Mouse (Mus musculus) testis, adult 2 months (tissue): ENCODE measurements around the gene Macf1.

Experiments used
- CTCF ChIP-seq: fragments of 200-500 bp; IDR thresholded peaks from 2 replicates; pipeline ENCODE4 v1.5.1; 2012; ENCODE audit warnings: low read depth, mild to moderate bottlenecking, inconsistent platforms, low read length, moderate library complexity; ENCODE audit not compliant: control insufficient read depth, insufficient read depth, insufficient replicate concordance
- POLR2A ChIP-seq: fragments of 200-500 bp; IDR thresholded peaks from 2 replicates; pipeline ENCODE4 v1.6.1; 2012; ENCODE audit warnings: low read depth, mild to moderate bottlenecking, inconsistent platforms, low read length, moderate library complexity; ENCODE audit not compliant: control insufficient read depth

GRCm38 (mm10) chr4:123558496-123558895 lies 125.7 kb downstream of the Macf1 start:
- no peak for TF ChIP-seq CTCF
- TF ChIP-seq POLR2A: no peak
